Mouse (Mus musculus): ENCODE measurements at regions not wholly inside any gene's neighbourhood (a gene's known extent, or its start where the extent isn't known, plus 50 kb on each side); places are given as distances from the start of the nearest gene placed in this dataset.

DNA sequence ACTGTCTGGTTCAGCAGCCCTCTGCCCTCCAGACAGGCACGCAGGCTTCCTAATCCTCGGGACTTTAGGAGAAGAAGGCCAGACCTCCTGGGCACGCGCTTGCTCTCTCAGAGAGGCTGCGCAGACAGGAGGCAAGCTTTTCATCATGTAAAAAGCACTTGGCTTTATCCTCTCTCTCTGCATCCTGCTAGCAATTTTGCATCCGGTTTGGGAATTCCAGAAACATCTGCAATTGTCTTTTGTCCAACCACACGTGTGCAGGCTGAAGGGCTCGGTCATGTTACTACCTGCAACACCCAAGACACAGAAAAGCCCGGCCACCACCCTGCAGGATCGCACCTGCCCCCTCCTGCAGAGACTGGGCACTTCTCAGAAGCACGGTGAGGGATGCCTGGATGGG lies 323.3 kb downstream of the Sox9 start:
- in situ Hi-C loops (cut with MboI; ENCODE audit: low pct_unique_long_range_greater_than_20kb in 1 of 2, low sequenced_read_pairs in 2 of 2, unreplicated experiment in 1 of 2), result no loop called here

DNA sequence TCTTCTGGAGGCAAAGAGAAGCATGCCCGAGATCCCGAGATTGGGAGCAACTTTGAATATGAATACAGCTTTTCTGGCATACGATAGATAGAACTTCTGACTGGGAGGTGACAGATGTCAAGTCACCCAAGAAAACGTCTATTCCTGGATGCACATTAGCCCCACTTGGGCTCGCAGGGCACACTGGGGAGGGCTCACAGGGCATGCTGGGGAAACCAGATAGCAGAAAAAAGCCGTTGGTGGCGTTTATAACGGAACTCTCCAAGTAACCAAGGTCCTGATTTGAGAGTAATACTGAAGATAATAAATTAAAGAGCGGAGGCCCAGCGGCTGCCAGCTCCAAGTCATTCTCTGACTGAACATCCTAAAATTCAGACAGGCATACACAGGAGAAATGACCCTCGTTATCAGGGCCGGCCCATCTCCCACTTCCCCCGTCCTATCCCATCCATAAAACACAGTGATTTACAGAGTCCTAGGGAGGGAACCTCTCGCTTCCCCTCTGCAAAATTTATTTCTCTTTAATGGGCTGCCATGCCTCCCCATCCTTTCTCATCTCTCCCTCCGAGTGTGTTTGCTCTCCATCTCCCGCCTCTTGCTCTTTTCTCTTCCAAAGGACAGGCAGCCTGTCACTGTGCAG lies 325.3 kb downstream of the Sox9 start:
- in situ Hi-C loops (cut with MboI; ENCODE audit: low pct_unique_long_range_greater_than_20kb in 1 of 2, low sequenced_read_pairs in 2 of 2, unreplicated experiment in 1 of 2), result no loop called here

- in situ Hi-C loops (cut with MboI; ENCODE audit: low pct_unique_long_range_greater_than_20kb in 1 of 2, low sequenced_read_pairs in 2 of 2, unreplicated experiment in 1 of 2), result no loop called here
Observed at GRCm38 (mm10) chr11:113107966-113108699, 326.1 kb downstream of the Sox9 start.

- in situ Hi-C loops (cut with MboI; ENCODE audit: low pct_unique_long_range_greater_than_20kb in 1 of 2, low sequenced_read_pairs in 2 of 2, unreplicated experiment in 1 of 2), result no loop called here
Observed at GRCm38 (mm10) chr11:113109096-113109495, 327.1 kb downstream of the Sox9 start.

- in situ Hi-C loops (cut with MboI; ENCODE audit: low pct_unique_long_range_greater_than_20kb in 1 of 2, low sequenced_read_pairs in 2 of 2, unreplicated experiment in 1 of 2), result no loop called here
Observed at GRCm38 (mm10) chr11:113113220-113113817, 331.3 kb downstream of the Sox9 start.

DNA sequence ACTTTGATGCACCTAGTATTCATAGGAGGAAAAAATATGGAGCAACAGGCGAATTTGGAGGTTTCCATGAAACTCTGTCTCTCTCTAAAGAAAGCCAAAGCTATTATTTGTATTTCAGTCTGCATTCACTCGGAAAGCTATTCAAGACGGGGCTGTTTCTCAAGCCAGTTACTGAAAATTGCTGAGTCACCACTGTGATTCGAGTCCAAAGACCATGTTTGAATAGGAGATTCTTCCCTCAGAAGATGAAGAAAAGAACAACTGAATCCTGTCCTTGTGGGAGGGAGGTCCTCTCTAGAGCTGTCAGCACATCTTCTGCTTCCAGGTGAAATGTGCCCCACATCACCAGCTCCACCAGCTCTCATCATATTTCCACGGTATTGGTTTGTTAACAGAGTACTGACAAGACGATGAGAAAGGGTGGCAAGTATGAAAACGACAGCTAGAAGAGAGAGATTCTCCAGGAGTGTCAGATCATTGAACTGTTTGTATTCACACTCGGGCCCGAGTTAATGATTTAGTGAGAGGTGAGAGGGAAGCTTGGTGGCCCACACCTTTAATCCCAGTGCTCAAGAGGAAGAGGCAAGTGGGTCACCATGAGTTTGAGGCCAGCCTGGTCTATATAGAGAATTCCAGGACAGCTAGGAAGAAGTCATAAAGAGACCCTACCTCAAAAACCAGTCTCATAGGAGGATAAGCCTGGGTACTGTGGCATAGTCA lies 335.3 kb downstream of the Sox9 start:
- in situ Hi-C loops (cut with MboI; ENCODE audit: low pct_unique_long_range_greater_than_20kb in 1 of 2, low sequenced_read_pairs in 2 of 2, unreplicated experiment in 1 of 2), result no loop called here

- in situ Hi-C loops (cut with MboI; ENCODE audit: low pct_unique_long_range_greater_than_20kb in 1 of 2, low sequenced_read_pairs in 2 of 2, unreplicated experiment in 1 of 2), result no loop called here
Observed at GRCm38 (mm10) chr11:113120570-113120969, 338.5 kb downstream of the Sox9 start.

DNA sequence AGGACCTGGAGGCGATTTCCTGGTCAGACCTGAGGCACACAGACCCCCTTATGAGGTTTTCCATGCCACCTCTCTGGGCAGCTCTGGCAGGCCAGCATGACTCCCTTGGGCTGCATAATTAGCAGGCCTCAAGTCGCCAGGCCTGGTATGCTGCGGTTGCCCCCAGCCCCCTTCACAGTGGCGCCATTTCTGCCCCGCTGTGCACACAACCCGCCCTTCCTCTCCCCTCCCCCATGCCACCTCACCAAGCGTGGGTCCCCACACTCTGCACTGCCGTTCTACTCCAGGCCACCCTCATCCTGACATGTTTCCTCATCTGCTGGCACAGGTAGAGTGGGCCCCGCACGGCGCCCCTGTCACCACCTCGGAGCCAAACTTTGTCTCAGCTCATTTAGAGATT lies 339.3 kb downstream of the Sox9 start:
- in situ Hi-C loops (cut with MboI; ENCODE audit: low pct_unique_long_range_greater_than_20kb in 1 of 2, low sequenced_read_pairs in 2 of 2, unreplicated experiment in 1 of 2), result no loop called here

- in situ Hi-C loops (cut with MboI; ENCODE audit: low pct_unique_long_range_greater_than_20kb in 1 of 2, low sequenced_read_pairs in 2 of 2, unreplicated experiment in 1 of 2), result no loop called here
Observed at GRCm38 (mm10) chr11:113122137-113122536, 340.1 kb downstream of the Sox9 start.

GRCm38 (mm10) chr11:113122964-113123363 lies 340.9 kb downstream of the Sox9 start:
- in situ Hi-C loops (cut with MboI; ENCODE audit: low pct_unique_long_range_greater_than_20kb in 1 of 2, low sequenced_read_pairs in 2 of 2, unreplicated experiment in 1 of 2), result no loop called here

GRCm38 (mm10) chr11:113125832-113126231 lies 343.8 kb downstream of the Sox9 start:
- in situ Hi-C loops (cut with MboI; ENCODE audit: low pct_unique_long_range_greater_than_20kb in 1 of 2, low sequenced_read_pairs in 2 of 2, unreplicated experiment in 1 of 2), result no loop called here

DNA sequence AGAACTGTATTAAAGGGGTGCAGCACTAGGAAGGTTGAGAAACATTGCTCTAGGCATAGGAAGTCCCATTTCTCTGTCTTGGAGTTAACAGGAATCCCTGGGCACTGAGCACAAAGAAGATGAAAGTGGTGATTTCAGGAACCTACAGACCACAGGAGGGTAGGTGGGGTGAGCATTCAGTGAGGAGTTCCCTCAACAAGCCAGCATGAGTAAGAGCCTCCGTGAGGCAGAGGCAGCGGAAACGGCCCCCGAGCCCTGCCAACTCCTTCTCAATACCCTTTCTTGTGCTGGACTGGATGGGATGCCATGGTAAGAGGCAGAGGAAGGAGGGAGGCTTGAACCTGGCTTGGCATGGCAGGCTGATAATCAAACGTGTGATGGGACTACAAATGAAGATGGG lies 347.2 kb downstream of the Sox9 start:
- in situ Hi-C loops (cut with MboI; ENCODE audit: low pct_unique_long_range_greater_than_20kb in 1 of 2, low sequenced_read_pairs in 2 of 2, unreplicated experiment in 1 of 2), result no loop called here

- in situ Hi-C loops (cut with MboI; ENCODE audit: low pct_unique_long_range_greater_than_20kb in 1 of 2, low sequenced_read_pairs in 2 of 2, unreplicated experiment in 1 of 2), result no loop called here
Observed at GRCm38 (mm10) chr11:113129975-113130374, 348.0 kb downstream of the Sox9 start.

DNA sequence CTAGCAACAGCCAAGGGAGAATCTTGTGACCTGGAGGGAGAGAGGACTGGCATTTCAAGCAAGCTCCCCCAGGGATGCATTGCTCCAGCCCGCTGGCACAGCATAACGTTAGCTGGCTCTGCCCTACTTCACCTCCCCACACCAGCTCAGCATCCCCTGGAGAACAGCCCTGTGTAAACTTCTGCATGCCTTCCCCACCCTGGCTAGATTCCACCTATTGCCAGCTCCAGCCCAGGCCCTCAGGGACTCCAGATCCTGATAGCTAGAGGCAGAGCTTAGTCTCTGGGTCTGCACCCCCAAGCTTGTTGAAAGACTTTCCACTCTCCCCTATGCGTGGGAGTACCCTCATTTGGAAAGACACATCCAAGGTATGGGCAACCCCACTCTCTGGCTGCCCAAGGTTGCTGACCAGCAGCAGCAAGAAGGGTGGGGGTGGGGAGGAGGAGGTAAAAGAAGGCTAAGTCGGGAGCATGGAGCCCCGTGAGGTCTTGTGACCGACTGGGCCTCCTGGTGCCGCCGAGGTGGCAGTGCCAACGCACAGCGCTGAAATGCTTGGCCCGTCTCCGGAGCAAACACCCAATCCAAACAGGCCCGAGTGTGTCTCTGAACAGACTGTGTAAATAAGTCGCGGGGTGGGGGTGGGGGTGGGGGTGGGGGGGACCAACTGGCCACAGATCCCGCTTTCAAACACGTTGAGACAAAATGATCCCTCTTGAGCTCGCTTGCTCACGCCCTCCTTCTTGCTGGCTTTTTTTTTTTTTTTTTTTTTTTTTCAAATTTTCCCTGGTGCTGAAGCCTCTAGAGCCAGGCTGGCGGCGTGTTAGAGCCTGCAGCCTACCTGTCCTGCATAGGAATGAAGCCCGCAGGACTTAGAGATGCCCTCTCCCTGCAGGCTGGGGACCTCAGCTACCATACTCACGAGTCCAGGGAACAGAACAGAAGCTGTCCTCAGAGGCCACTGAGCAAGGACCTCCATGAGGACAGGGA lies 350.3 kb downstream of the Sox9 start:
- in situ Hi-C loops (cut with MboI; ENCODE audit: low pct_unique_long_range_greater_than_20kb in 1 of 2, low sequenced_read_pairs in 2 of 2, unreplicated experiment in 1 of 2), result no loop called here

DNA sequence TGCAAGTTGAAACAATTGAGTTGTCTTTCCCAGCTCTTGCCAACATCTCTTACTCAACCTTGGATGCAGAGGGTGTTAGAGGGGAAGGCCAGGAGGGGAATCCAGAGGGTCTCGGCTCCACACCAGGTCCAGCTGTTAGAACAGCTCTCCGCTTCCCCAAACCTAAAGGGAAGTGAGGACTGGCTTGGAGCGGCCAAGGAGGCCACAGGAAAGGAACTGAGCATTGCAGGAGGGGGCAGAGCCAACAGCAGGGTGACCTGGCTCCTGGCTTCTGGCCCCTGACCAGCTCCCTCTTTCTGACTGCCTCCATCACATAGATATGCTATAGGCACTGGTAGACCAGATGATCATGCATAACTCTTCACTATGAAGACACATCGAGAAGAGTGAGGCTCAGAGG lies 351.4 kb downstream of the Sox9 start:
- in situ Hi-C loops (cut with MboI; ENCODE audit: low pct_unique_long_range_greater_than_20kb in 1 of 2, low sequenced_read_pairs in 2 of 2, unreplicated experiment in 1 of 2), result no loop called here

GRCm38 (mm10) chr11:113135261-113135660 lies 353.2 kb downstream of the Sox9 start:
- in situ Hi-C loops (cut with MboI; ENCODE audit: low pct_unique_long_range_greater_than_20kb in 1 of 2, low sequenced_read_pairs in 2 of 2, unreplicated experiment in 1 of 2), result no loop called here

GRCm38 (mm10) chr11:113138462-113138861 lies 356.4 kb downstream of the Sox9 start:
- in situ Hi-C loops (cut with MboI; ENCODE audit: low pct_unique_long_range_greater_than_20kb in 1 of 2, low sequenced_read_pairs in 2 of 2, unreplicated experiment in 1 of 2), result no loop called here

- in situ Hi-C loops (cut with MboI; ENCODE audit: low pct_unique_long_range_greater_than_20kb in 1 of 2, low sequenced_read_pairs in 2 of 2, unreplicated experiment in 1 of 2), result no loop called here
Observed at GRCm38 (mm10) chr11:113140595-113140994, 358.6 kb downstream of the Sox9 start.
